Mouse (Mus musculus) lung, postnatal 0 days (tissue): ENCODE results near the gene Fchsd2. TPM values are rescaled to one million over a fixed set of nuclear protein-coding genes. Genes with fewer than 3 reads are reported as not detected.

Experiments used
- ATAC-seq: fragments of 200-750 bp; cut with Nextera tagmentation; 2 replicates; pipeline ENCODE4 v1.8.0; 2017; ENCODE audit warnings: moderate library complexity
- DNase-seq: peaks from one replicate; pipeline ENCODE4 v3.0.0-alpha.2; 2016; ENCODE audit warnings: low spot score
- H3K27ac ChIP-seq: fragments of 300-500 bp; sonication (generic); 2 replicates; pipeline ENCODE4 v1.5.1; 2014; ENCODE audit warnings: antibody characterized with exemption, mild to moderate bottlenecking, low read length, mixed read lengths
- H3K27me3 ChIP-seq: fragments of 300-500 bp; sonication (generic); replicated peaks from 2 replicates; pipeline ENCODE4 v1.6.1; 2014; ENCODE audit warnings: low read length, mixed read lengths; ENCODE audit not compliant: insufficient read depth
- H3K36me3 ChIP-seq: fragments of 300-500 bp; sonication (generic); 2 replicates; pipeline ENCODE4 v1.6.1; 2014; ENCODE audit warnings: low read length, mixed read lengths; ENCODE audit not compliant: insufficient read depth
- H3K4me1 ChIP-seq: fragments of 300-500 bp; sonication (generic); 2 replicates; pipeline ENCODE4 v1.6.1; 2014; ENCODE audit warnings: antibody characterized with exemption, low read depth, low read length, mixed read lengths; ENCODE audit not compliant: insufficient read depth
- H3K4me2 ChIP-seq: fragments of 300-500 bp; sonication (generic); replicated peaks from 2 replicates; pipeline ENCODE4 v1.6.1; 2014; ENCODE audit warnings: low read depth, mild to moderate bottlenecking, low read length, moderate library complexity, mixed read lengths
- H3K4me3 ChIP-seq: fragments of 300-500 bp; sonication (generic); 2 replicates; pipeline ENCODE4 v1.5.1; 2014; ENCODE audit warnings: low read depth, low read length
- H3K9ac ChIP-seq: fragments of 300-500 bp; sonication (generic); replicated peaks from 2 replicates; pipeline ENCODE4 v1.6.1; 2014; ENCODE audit warnings: low read depth, mild to moderate bottlenecking
- H3K9me3 ChIP-seq: fragments of 300-500 bp; sonication (generic); 2 replicates; pipeline ENCODE4 v1.6.1; 2016; ENCODE audit warnings: low read length, mixed read lengths
- CTCF ChIP-seq: IDR thresholded peaks from 2 replicates; pipeline ENCODE4 v1.5.1; 2016; ENCODE audit warnings: antibody characterized with exemption, mild to moderate bottlenecking
- EP300 ChIP-seq: IDR thresholded peaks from 2 replicates; pipeline ENCODE4 v1.6.1; 2016; ENCODE audit warnings: antibody characterized with exemption, mild to moderate bottlenecking, control low read depth
- WGBS: fragments of 180-500 bp; shearing (Covaris S2); extraction: QIAGEN DNeasy Blood & Tissue Kit; methylation state at CpG from one replicate; pipeline ENCODE4 v1.1.7; 2014; 5-methylcytosine and 5-hydroxymethylcytosine counted together
- polyA plus RNA-seq: library from polyadenylated mRNA; unstranded; fragments of >200 nt; fragmentation: Nextera tagmentation; extraction: Ambion mirVana; gene quantifications from 2 replicates; pipeline ENCODE4 v1.2.1, GENCODE M21; 2015

Gene Fchsd2
- polyA plus RNA-seq, 1 experiment from 2014 or later = 16.0 TPM

DNA sequence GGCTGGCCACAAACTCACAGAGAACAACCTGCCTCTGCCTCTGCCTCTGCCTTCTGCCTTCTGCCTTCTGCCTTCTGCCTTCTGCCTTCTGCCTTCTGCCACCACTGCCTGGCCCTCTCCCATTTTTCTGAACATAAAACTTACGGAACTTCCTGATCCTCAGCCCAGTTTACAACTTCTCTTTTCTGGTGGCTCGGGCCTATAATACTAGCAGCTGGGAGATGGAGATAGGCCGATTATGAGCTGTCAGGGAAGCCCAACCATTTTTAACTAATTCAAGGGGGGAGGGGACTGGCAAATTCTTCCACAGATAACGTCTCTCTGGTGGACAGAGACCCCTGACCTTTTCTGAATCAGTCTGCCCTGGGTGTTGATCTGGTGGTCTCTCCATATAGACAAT is 22.3 kb upstream of the Fchsd2 start:
- 22% methylated on average over 4 of the region's 4 CpGs for WGBS
- no peak for TF ChIP-seq EP300
- no peak for TF ChIP-seq CTCF

DNA sequence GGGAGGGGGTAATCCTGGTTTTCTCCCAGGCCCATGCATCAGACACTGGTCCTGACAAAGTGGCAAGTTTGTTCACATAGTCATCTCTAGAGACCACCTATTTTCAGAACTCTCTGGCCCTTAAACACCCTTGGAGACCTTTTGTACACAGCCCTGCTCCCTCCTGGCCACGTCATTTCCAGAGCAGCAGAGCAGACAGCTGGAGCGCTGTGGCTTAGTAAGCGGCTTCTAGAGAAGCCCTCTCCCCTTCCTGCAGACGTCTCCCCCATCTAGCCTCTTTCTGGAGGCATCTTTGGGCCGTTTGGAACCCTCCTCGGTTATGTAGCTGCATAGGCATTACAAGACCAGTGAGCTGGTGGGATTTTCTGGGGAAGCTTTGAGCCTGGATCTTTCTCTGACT is 21.6 kb upstream of the Fchsd2 start:
- no peak overlapping the region for H3K4me3 ChIP-seq
- no peak overlapping the region for H3K27ac ChIP-seq
- DNase-seq (no peak), ATAC-seq (no peak)
- H3K4me1 ChIP-seq = no peaks in the 10 kb centered on the region
- H3K4me2 ChIP-seq = no peak overlapping the region
- no peak overlapping the region for H3K9ac ChIP-seq
- H3K36me3 ChIP-seq = no peaks in the 10 kb centered on the region
- 47% methylated on average over 6 of the region's 6 CpGs for WGBS
- no peaks in the 10 kb centered on the region for H3K9me3 ChIP-seq
- H3K27me3 ChIP-seq = no peaks in the 10 kb centered on the region
- no peak for TF ChIP-seq EP300
- TF ChIP-seq CTCF = no peak

More for the DNA sequence above, 22.3 kb upstream of the Fchsd2 start:
- Histone ChIP-seq H3K9me3 (no peaks in the 10 kb centered on the region), H3K4me2 (no peak overlapping the region), H3K27ac (no peak overlapping the region), H3K27me3 (no peaks in the 10 kb centered on the region), H3K9ac (no peak overlapping the region), H3K4me1 (no peaks in the 10 kb centered on the region), H3K4me3 (no peak overlapping the region), H3K36me3 (no peaks in the 10 kb centered on the region)
- DNase-seq (peak; percentile 45), ATAC-seq (no peak)

DNA sequence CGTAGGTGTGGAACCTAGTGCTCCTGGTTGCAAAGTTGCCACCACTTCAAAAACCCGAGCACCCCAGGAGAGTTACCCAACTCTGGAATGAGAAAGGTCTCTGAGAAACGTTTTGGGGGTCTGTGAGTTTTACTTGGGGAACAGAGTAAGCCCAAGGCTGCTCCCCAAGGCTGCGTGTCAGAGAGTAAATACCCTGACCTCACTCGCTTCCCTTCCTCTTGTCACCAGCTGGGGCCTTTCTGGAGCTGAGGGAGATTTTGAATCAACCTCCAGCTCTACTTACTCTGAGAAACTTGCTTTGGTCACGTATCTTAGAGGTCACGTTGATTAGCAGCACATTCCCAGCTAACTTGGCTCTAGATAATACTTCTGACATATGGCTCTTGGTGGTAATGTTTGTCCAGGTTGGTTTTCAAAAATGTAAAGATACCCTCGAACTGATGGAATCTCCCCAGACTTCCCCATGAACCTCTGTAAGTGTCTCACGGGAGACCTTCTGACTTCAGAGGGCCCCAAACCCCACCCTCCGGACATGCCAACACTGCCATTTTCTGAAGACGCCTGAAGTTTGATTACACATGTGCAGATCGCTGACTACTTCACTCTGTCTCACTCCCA is 20.4 kb upstream of the Fchsd2 start:
- Histone ChIP-seq H3K4me3 (no peak overlapping the region), H3K27ac (no peak overlapping the region), H3K4me1 (no peaks in the 10 kb centered on the region), H3K27me3 (no peaks in the 10 kb centered on the region), H3K4me2 (no peak overlapping the region), H3K9ac (no peak overlapping the region), H3K9me3 (no peaks in the 10 kb centered on the region), H3K36me3 (no peaks in the 10 kb centered on the region)
- DNase-seq (no peak), ATAC-seq (no peak)
- WGBS = 53% methylated on average over 12 of the region's 12 CpGs
- TF ChIP-seq CTCF = no peak
- TF ChIP-seq EP300 = no peak

DNA sequence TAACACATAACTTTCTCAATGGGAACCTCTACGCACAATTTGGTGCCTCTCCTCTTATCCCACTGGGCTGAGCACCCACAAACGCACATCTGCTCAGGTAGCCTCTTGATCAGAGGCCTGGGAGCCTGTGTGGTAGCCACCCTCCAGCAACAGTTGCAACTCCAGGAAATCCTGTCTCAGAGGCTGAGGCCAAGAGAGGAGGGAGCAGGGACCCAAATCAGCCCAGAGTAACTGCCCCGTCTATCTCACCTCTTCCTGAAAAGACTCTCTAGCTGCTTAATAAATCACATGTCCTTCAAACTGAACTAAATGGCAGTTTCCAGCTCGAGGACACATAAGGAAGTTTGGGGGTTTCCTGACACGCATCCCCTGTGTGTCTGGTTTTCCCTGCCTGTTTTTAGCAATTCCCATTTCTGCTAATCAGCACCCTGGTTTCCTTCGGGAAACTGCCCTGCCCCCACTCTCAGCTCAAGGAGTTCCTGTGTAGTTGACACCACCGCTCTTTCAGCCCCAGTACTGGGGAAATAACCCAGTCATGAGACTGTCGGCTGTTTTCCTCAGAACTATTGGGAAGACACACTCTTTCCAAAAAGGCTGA is 18.4 kb upstream of the Fchsd2 start:
- no peak for TF ChIP-seq EP300
- no peak for TF ChIP-seq CTCF
- Histone ChIP-seq H3K27me3 (no peaks in the 10 kb centered on the region), H3K4me2 (no peak overlapping the region), H3K27ac (no peak overlapping the region), H3K4me1 (no peaks in the 10 kb centered on the region), H3K9ac (no peak overlapping the region), H3K9me3 (no peaks in the 10 kb centered on the region), H3K4me3 (no peak overlapping the region), H3K36me3 (no peaks in the 10 kb centered on the region)
- ATAC-seq (no peak), DNase-seq (no peak)
- 53% methylated on average over 8 of the region's 8 CpGs for WGBS

DNA sequence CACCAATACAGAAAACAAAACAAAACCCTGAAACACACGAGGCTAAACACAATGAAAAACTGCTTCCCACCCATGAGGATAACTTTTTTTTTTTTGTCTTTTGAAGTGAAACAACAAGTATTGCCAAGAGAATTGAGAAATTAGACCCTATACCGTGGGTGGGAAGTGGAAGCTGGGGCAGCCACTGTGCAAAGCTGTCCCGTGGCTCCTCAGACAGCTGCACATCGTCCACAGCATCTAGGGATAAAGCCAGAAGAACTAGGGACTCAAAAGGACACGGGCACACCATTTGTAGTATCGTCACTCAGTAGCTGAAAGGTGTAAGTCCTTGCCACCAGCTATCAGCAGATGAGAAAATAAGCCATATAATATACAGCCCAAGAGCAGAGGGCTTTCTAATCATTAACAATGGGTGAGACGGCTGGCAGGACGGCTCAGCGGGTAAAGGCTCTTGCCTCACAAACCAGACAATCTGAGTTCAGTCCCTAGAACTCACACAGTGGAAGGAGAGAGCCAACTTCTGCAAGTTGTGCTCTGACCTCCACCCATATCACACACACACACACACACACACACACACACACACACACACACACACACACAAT is 9.0 kb upstream of the Fchsd2 start:
- peak; percentile 66 for DNase-seq
- Histone ChIP-seq H3K36me3 (no peaks in the 10 kb centered on the region), H3K4me1 (peaks cover 4% of the 10 kb centered on the region; the same call in 1 of the 2 replicates), H3K27ac (no peak overlapping the region), H3K4me3 (no peak overlapping the region), H3K9ac (no peak overlapping the region), H3K4me2 (no peak overlapping the region), H3K27me3 (no peaks in the 10 kb centered on the region), H3K9me3 (no peaks in the 10 kb centered on the region)
- no peak for TF ChIP-seq CTCF
- no peak for TF ChIP-seq EP300
- 47% methylated on average over 9 of the region's 9 CpGs for WGBS
- ATAC-seq = peak; percentile 66

DNA sequence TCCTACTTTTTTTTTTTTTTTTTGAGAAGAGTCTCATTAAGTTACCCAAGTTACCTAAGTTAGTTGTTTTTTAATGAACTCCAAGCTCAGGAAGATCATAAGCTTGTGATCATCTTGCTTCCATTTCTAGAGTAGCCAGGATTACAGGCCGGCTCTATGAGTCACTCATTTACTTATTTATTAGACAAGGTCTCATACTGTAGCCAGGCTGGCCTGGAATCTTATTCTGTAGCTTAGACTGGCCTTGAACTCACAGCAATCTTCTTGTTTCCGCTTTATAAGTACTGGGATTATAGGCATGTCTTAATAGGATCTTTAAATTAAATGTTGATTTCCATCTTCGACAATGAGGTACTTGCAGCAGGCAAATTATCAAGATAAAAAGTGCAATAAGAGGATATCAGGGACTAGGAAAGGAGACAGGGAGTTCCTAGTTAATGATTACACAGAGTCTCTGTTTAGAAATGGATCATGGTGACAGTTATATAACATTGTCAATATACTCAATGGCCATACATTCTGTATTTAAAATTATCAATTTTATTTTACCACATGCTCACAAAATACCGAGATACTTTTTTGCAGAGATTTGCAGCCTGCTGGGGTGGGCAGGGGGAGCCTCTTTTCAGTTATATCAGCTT is 7.7 kb upstream of the Fchsd2 start:
- no peak overlapping the region for H3K4me2 ChIP-seq
- DNase-seq = no peak
- WGBS = 66% methylated on average over 4 of the region's 4 CpGs

More for the DNA sequence above, 7.7 kb upstream of the Fchsd2 start:
- H3K9me3 ChIP-seq = no peaks in the 10 kb centered on the region
- no peak overlapping the region for H3K4me3 ChIP-seq
- no peaks in the 10 kb centered on the region for H3K27me3 ChIP-seq
- TF ChIP-seq CTCF (no peak), EP300 (no peak)
- no peak overlapping the region for H3K9ac ChIP-seq
- H3K27ac ChIP-seq = no peak overlapping the region
- no peak for ATAC-seq
- no peaks in the 10 kb centered on the region for H3K36me3 ChIP-seq
- peaks cover 8% of the 10 kb centered on the region; the same call in 1 of the 2 replicates for H3K4me1 ChIP-seq
